Mouse (Mus musculus): ENCODE data around the gene Plk1.

- no peak for TF ChIP-seq GATA1 (IDR thresholded peaks at IDR 0.05; ENCODE audit: borderline replicate concordance, low read length)
- TF ChIP-seq FLI1 (IDR thresholded peaks at IDR 0.05; ENCODE audit: low read length) = no peak
Observed at GRCm38 (mm10) chr7:122137071-122137470, 22.2 kb upstream of the Plk1 start.
